Mouse (Mus musculus): ENCODE measurements at regions not wholly inside any gene's neighbourhood (a gene's known extent, or its start where the extent isn't known, plus 50 kb on each side); places are given as distances from the start of the nearest gene placed in this dataset.

- no peak overlapping the region for H3K4me3 ChIP-seq (ENCODE audit: control insufficient read depth in 1 of 2, insufficient read depth in 1 of 2, low read depth in 2 of 2, low read length in 2 of 2)
- H3K9ac ChIP-seq (ENCODE audit: control insufficient read depth, low read depth, low read length, poor library complexity, severe bottlenecking) = no peak overlapping the region
- H3K27me3 ChIP-seq (ENCODE audit: control insufficient read depth in 1 of 2, insufficient read depth in 2 of 2, low read length in 2 of 2) = no peaks in the 10 kb centered on the region
- H3K9me3 ChIP-seq (replicated peaks; ENCODE audit: insufficient read depth, low read length) = no peaks in the 10 kb centered on the region
- no peaks in the 10 kb centered on the region for H3K79me2 ChIP-seq (ENCODE audit: control insufficient read depth, insufficient read depth, low read length, poor library complexity)
- H3K27ac ChIP-seq (ENCODE audit: control insufficient read depth, low read depth, low read length) = no peak overlapping the region
- no peak for DNase-seq (ENCODE audit: low read depth, low spot score)
- H3K4me1 ChIP-seq (ENCODE audit: control insufficient read depth in 1 of 2, insufficient read depth in 2 of 2, low read length in 2 of 2) = no peaks in the 10 kb centered on the region
- H3K36me3 ChIP-seq (ENCODE audit: control insufficient read depth in 1 of 2, insufficient read depth in 2 of 2, low read length in 2 of 2) = no peaks in the 10 kb centered on the region
- TF ChIP-seq SIN3A (IDR thresholded peaks at IDR 0.05; ENCODE audit: low read length) (no peak), GATA1 (IDR thresholded peaks at IDR 0.05; ENCODE audit: low read depth, low read length) (no peak), SMC3 (IDR thresholded peaks at IDR 0.05; ENCODE audit: low read depth, low read length) (no peak), JUND (IDR thresholded peaks at IDR 0.05; ENCODE audit: low read depth, low read length) (no peak), CTCF (IDR thresholded peaks at IDR 0.05 in 2 of 3, conservative IDR thresholded peaks at IDR 0.05 in 1 of 3; ENCODE audit: control insufficient read depth in 1 of 3, insufficient read depth in 1 of 3, low read depth in 2 of 3, low read length in 3 of 3, poor library complexity in 1 of 3, severe bottlenecking in 1 of 3) (no peak), RCOR1 (IDR thresholded peaks at IDR 0.05; ENCODE audit: low read depth, low read length) (no peak), EP300 (IDR thresholded peaks at IDR 0.05; ENCODE audit: low read depth in 1 of 2, low read length in 2 of 2) (no peak), ZNF384 (IDR thresholded peaks at IDR 0.05; ENCODE audit: low read depth, low read length) (no peak), NRF1 (IDR thresholded peaks at IDR 0.05; ENCODE audit: insufficient read depth, low read depth, low read length, poor library complexity, severe bottlenecking) (no peak), RAD21 (IDR thresholded peaks at IDR 0.05; ENCODE audit: low read depth, low read length) (no peak), CHD1 (IDR thresholded peaks at IDR 0.05; ENCODE audit: low read depth, low read length) (no peak), MAX (IDR thresholded peaks at IDR 0.05; ENCODE audit: low read length) (no peak), TCF12 (IDR thresholded peaks at IDR 0.05; ENCODE audit: low read depth, low read length) (no peak), MYB (IDR thresholded peaks at IDR 0.05; ENCODE audit: low read depth, low read length) (no peak), ZMIZ1 (IDR thresholded peaks at IDR 0.05; ENCODE audit: low read depth, low read length) (no peak), USF2 (IDR thresholded peaks at IDR 0.05; ENCODE audit: borderline replicate concordance in 1 of 2, insufficient read depth in 1 of 2, low read depth in 1 of 2, low read length in 2 of 2) (no peak)
Measured at GRCm38 (mm10) chr12:118682902-118683301, 163.2 kb upstream of the Sp8 start.

GRCm38 (mm10) chr12:118677989-118678388 lies 168.1 kb upstream of the Sp8 start:
- H3K36me3 ChIP-seq (ENCODE audit: control insufficient read depth in 1 of 2, insufficient read depth in 2 of 2, low read length in 2 of 2) = no peaks in the 10 kb centered on the region
- H3K9ac ChIP-seq (ENCODE audit: control insufficient read depth, low read depth, low read length, poor library complexity, severe bottlenecking) = no peak overlapping the region
- no peak for DNase-seq (ENCODE audit: low read depth, low spot score)
- no peaks in the 10 kb centered on the region for H3K9me3 ChIP-seq (replicated peaks; ENCODE audit: insufficient read depth, low read length)
- no peak for TF ChIP-seq POLR2A (IDR thresholded peaks at IDR 0.05; ENCODE audit: control insufficient read depth in 1 of 2, insufficient read depth in 1 of 2, low read depth in 1 of 2, low read length in 2 of 2, poor library complexity in 1 of 2)
- H3K4me1 ChIP-seq (ENCODE audit: control insufficient read depth in 1 of 2, insufficient read depth in 2 of 2, low read length in 2 of 2) = no peaks in the 10 kb centered on the region
- H3K4me3 ChIP-seq (ENCODE audit: control insufficient read depth in 1 of 2, insufficient read depth in 1 of 2, low read depth in 2 of 2, low read length in 2 of 2) = no peak overlapping the region
- H3K27me3 ChIP-seq (ENCODE audit: control insufficient read depth in 1 of 2, insufficient read depth in 2 of 2, low read length in 2 of 2) = no peaks in the 10 kb centered on the region
- no peak overlapping the region for H3K27ac ChIP-seq (ENCODE audit: control insufficient read depth, low read depth, low read length)
- no peaks in the 10 kb centered on the region for H3K79me2 ChIP-seq (ENCODE audit: control insufficient read depth, insufficient read depth, low read length, poor library complexity)
